Mouse (Mus musculus) thymus, postnatal 4 days (tissue): Measurements from ENCODE around the gene Gm17324.
"Not testable (repeated sequence)": the region's sequence is repeated elsewhere in the genome, so short reads cannot be mapped to it uniquely, and the experiment has no call there.

Experiments used
- DNase-seq: peaks from one replicate; pipeline ENCODE4 v3.0.0; 2021

Gm17324 gene

DNA sequence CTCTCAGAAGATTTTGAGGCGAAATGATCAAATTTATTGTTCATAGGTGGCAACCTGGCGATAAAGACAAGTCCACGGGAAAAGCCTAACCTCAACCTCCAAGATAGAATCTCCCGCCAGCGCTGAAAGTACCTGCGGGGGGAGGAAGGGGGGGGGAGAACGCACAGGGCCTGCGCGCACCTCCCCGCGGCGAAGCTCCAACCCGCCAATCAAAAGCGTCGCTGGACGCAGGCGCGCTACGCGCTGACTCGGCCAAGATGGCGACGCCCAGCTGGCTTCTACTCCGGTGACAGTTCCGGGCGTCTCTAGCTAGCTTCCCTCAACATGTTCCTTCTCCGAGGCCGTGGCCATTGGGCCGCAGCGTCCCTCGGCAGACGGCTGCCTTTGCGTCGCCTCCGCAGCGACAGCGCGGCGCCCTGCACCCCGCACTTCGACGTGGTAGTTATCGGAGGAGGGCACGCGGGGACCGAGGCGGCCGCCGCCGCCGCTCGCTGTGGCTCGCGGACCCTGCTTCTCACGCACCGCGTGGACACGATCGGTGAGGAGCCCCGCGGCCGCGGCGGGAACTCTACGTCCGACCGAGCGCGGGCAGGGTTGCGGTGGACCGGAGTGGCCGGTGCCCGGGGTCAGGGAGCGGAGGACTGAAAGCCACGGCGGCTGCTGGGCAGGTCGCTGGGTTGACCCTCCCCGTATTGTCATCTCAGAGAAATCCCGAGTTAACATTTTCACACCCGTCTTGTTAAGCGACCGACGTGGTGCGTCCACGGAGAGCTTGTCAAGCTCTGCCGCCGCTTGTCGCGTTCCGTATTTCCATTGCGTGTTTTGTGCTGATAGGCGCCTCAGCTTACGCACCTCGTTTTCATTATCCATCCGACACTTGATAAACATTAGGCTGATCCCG lies at the start of gene Gm17324, which contains the start of gene Mto1:
TSS of gene Gm17324 (minus strand) at position 814 of the 901 bp plus-strand sequence.
TSS of gene Mto1 (plus strand) at position 236 of the 901 bp plus-strand sequence.
- DNase-seq: peak; percentile 93

DNA sequence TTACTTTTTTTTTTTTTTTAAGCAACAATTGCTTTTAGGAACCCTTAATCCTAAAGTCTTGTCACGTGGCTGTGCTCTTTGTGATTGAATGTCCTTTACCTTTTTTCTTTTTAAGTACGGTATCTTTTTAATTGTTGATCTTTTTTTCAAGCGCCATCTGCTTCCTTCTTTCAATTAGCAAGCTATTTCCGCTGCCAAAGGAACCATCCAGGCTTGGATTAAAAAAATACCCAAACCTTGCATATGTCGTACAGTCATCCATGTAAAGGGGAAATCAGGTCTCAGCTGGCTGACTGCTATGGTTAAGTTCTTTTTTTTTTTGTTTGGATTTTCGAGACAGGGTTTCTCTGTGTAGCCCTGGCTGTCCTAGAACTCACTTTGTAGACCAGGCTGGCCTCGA lies 44.6 kb upstream of the Gm17324 start:
- DNase-seq: no peak

DNA sequence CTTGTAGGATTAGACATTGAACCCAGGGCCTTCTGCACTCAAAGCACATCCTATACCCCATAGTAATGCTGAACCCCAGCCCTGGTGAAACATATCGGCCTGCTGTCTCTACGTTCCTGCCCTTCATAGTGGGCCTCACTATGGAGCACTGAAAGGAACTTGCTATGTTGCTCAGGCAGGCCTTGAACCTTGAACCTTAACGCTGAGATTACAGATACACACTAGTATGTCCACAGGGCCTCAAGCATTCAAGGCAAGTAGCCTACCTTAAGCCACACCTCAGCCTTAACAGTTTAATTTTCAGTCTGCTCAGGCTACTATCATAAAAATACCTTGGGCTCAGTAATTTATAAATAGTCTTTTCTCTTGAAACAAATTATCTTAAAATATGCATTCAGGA lies 43.7 kb upstream of the Gm17324 start:
- DNase-seq: no peak

DNA sequence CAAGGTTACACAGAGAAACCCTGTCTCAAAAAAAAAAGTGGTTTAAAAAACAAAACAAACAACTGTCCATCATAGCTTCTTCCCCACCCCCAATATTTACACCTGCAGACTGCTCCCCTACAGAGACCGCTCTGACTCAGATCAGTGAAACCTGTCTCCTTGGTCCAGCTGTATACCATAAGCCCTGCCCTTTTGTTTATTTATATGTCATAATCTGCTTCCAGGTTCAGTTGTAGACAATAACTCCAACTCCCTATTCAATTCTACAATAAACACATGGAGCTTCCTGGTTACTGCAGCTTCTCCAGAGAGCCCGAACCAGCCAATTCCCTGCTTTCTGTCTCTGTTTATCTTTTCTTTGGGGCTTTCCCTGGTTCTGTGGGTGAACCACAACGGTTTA lies 42.6 kb upstream of the Gm17324 start:
- no peak for DNase-seq

DNA sequence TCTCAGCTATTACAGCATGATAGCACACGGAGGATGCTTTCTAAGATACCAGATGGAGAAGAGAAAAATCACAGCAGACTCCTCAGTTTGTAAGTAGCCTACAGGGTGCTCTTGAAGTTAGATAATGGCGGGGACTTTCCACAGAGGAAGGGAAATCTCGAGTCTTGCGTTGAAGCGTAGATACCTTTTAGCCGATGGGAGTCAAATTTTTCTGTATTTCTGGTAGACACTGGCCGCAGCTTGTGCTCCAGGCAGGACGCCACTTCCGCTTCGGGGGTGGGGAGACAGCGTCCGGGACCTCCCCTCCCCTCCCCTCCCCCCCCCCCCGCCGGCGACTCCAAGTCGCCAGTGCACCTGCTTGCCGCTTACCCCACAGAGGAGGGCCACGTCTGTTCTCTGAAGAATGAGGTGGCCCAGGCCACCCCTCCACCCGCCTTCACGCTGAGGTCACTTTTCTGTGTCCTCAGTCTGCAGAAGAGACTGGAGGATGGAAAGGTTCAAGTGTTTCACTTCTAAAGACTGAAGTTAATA lies 40.4 kb upstream of the Gm17324 start, which contains the start of gene Eef1a1:
TSS of gene Eef1a1 (minus strand) at position 262 of the 531 bp plus-strand sequence.
- peak; percentile 67 for DNase-seq

DNA sequence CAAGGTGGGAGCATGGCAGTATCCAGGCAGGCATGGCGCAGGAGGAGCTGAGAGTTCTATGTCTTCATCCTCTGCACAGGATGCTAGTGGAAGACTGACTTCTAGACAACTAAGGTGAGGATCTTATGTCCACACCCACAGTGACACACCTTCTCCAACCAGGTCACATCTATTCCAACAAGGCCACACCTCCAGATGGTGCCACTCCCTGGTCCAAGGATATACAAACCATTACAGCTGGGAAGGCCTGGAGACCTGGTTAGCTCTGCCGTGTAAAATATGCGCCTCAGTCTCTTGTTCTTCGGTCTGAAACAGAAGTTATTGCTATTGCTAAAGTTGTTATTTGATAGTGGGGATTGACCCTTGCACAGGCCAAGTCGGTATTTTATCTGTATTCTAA lies 39.4 kb upstream of the Gm17324 start:
- not testable (repeated sequence) for DNase-seq

DNA sequence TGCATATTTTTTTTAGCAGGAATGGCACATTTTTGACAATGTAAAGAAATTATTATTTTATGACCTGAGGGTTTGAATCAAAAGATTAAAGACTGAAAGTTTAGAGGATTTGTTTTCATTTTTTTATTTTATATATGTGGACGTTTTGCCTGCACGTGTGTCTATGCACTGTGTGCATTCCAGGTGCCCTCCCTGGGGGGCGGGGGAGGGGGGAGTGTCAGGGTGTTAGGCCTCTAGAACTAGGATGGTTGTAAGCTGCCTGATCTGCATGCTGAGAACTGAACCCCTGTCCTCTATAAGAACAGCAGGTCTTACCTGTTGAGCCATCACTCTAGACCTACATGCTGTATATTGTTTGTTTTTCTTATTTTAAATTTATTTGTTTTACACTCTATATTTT lies 36.1 kb upstream of the Gm17324 start:
- no peak for DNase-seq

DNA sequence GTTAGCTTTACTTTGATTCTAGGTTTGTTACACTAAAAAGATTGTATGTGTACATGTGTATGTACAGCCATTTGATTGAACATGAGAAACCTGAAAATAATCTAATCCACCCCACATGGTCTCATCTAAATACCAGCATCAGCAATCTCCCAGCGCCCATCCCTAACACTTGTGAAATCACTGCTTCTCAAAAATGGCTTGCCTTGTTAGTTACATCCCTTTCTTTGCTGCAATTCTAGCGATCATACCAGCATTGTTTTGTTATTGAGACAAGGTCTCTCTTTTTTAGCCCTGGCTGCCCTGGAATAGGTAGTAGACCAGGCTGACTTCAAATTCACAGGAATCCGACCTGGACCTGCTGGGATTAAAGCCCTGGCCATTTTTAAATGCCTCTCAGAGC lies 33.8 kb upstream of the Gm17324 start:
- no peak for DNase-seq

DNA sequence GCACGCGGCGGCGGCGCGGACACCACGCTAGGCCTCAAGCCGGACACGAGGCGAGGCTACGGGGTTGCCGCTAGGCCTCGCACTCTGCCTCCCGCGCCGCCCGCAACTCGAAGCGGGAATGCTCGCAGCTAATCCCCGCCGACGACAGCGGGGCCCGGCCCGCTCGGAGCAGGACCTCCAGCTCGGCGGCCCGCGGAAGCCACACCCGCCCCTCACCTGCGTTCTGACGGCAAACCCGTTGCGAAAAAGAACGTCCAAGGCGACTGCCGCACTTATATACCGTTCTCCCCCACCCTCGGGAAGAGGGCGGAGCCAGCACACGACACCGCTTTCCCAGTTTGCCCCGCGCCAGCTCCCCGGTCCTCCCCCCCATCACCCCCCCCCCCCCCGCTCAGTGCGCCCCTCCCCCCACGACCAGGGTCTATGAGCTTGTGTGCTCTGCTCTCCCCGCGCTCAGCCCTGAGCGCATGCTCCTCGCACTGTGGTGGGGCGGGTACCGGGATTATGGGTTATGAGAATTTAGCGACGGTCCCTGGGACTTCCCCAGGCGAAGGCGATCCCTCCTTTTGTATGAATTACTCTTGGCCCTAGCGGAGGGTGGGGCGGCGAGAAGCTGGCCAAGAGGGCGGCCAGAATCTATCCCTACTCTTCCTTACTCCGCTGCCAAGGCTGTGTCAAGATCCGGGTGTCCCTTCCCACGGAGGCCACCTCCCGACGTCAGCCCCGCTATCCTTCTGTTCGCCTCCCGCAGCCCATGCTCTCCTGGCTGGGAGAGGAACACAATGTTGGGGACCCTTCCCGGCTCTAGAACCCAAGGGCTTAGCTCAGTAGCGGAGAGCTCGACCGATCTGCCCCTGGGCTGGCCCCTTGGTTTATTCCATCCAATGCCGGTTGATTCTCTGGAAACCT lies 33.1 kb upstream of the Gm17324 start:
- peak; percentile 97 for DNase-seq

DNA sequence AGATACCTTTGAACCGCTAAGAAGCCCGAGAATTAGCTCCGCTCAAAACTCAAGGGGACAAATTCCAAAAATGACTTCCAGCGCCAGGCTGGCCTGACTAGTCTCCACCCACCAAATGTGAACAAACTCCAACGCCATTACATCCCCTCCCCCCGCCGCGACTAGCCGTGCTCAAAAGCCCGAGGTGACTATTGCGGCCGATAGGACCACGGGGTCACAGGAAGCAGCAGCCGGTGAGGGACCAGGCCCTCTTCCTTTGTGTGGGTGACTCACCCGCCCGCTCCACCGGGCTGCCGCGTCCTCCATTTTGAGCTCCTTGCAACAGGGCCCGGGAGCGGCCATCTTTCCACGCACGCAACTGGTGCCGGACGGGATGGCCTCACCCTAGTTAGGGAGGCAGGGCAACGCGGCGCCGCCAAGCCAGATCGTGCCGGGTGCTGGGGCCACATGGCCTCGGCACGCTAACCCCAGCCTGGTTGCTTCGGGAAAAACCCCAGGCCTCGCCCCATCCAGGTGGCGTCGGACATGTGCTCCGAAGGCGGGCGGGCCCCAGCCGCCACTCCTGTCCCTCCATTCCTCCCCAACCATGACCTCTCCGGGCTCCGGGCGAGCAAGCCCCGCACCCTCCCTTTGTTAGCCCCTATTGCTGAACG lies 32.2 kb upstream of the Gm17324 start:
- peak; percentile 84 for DNase-seq

DNA sequence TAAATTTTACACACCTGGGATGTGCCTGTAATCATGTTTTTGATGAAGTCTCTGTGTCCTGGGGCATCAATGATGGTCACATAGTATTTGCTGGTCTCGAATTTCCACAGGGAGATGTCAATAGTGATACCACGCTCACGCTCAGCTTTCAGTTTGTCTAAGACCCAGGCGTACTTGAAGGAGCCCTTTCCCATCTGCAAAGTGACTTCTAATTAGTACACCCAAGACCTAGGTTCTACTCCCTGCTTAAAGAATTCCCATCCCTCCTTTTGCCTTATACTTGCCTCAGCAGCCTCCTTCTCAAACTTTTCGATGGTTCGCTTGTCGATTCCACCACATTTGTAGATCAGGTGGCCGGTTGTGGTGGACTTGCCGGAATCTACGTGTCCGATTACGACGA lies 31.6 kb upstream of the Gm17324 start:
- DNase-seq: not testable (repeated sequence)

DNA sequence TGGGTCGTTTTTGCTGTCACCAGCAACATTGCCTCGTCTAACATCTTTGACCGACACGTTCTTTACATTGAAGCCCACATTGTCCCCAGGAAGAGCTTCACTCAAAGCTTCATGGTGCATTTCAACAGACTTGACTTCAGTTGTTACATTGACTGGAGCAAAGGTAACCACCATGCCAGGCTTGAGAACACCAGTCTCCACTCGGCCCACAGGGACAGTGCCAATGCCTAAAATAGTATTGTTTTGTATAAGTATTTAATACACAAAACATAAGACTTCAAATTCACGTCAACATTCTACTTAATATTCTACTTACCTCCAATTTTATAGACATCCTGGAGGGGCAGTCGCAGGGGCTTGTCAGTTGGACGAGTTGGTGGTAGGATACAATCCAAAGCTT lies 30.7 kb upstream of the Gm17324 start:
- DNase-seq: not testable (repeated sequence)

DNA sequence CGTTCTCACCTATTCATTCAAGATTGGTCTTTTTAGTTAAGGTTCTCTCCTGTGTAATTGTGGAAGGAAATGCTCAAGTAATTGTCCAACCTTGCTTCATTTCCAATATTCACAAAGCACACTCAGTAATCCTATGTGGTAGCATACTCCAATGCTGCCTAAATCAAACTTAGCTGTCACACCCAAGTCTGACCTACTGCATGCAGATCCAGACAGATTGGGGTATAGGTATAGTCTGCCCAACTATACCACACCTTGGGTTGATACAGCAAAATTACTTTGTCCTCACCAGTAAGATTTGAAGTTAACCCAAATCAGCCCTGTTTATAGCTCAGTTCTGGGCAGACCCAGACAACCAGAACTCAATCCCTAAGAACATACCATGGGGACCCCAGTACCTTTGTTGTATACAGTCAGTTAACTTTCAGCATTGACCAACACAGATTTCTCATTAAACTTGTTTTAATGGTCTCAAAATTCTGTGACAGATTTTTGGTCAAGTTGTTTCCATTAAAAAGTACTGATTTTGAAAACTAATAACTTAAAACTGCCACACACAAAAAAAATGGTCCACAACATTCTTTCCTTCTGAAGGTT lies 29.5 kb upstream of the Gm17324 start:
- not testable (repeated sequence) for DNase-seq

DNA sequence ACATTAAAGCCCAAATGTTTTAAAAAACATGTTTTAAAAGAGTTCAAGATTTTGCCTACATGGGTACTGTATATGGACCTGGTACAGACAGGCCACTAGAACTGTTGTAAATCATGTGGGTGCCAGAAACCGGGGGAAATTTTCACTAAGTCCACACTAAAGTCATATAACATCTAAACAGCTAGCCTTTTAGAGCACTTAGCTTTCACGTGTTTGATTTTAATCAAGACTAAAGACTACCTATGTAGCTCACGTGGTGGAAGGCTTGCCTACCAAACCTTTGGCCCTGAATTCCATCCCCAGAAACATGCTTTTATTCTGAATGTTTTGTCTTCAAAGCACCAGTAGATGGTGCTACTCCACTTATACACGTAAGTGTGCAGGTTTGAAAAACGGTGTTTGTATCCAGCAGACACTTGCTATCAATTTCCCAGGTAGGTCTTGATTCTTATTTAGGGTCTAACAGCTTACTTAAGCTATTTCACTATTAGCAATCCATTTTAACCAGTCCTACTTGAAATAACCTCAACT lies 28.5 kb upstream of the Gm17324 start:
- DNase-seq: no peak

DNA sequence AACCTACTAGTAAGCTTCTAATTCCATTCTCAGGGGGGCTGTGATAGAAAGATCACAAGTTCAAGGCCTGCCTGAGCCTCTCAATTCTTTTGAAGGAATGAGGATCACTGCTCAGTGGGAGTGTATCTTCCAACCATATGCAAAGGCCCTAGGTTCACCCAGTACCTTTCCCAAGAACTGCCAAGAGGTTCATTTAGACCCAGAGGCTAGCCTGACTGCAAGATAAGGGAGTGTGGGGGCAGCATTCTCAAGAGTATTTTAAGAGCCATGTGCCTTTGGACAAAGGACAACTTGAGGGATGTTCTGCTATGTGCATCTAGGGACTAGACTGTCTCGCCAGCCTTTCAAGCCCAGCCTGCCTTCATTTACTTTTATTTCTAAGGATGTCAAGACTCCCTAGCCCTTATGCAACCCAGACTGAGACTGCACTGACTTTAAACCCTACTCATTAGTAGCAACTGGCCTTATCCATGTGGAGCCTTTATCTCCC lies 28.0 kb upstream of the Gm17324 start:
- DNase-seq: no peak

DNA sequence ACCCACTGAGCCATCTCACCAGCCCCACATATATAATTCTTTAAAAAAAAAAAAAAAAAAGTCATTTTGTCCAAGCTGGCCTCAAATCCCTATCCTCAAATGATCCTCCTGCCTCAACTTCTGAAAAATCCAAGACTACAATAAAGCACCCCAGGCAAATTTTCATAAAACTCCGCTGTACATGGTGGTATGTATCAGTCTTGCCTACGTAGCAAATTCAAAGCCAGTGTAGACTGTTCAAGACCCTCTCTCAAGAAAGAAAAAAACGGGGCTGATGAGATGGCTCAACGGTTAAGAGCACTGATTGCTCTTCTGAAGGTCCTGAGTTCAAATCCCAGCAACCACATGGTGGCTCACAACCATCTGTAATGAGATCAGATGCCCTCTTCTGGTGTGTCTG lies 27.3 kb upstream of the Gm17324 start:
- no peak for DNase-seq

DNA sequence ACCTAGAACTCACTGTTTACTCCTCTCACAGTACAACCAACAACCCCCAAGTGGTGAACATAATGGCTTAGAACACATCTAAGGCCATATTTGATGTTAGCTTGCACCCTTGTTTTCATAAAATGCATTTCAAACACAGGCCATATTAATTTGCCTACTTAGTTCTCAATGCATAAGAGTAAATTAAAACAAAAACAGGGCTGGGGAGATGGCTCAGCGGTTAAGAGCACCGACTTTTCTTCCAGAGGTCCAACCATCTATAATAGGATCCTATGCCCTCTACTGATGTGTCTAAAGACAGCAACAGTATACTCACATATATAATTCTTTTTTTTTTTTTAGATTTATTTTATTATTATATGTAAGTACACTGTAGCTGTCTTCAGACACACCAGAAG lies 26.8 kb upstream of the Gm17324 start:
- DNase-seq: no peak

DNA sequence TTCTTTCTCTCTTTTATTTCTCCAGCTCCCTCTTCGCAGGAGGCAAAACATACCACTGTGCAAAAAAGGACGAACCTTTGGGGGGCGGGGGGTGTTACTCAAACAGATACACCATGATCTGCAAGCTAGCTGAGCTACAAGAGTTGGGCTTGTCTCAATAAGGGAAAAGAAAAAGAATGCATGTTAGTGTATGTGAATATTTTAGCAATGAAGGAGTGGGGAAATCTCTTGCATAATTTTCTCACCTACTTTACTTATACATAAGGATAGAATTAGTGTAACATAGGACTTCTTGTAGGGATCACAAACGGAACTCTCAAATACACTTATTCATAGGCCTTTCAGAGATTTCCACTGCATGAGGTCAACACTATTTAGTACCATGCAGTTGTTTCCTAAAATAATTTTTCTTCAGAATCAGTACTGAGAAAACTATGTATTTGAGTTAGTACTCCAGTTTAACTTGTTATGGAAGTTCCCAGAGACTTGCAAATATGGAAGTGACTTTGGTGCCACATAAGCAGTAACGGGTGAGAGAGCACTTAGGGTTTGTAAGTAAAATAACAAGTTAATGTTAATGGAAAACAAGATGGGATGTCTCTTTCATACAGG lies 26.3 kb upstream of the Gm17324 start:
- no peak for DNase-seq

DNA sequence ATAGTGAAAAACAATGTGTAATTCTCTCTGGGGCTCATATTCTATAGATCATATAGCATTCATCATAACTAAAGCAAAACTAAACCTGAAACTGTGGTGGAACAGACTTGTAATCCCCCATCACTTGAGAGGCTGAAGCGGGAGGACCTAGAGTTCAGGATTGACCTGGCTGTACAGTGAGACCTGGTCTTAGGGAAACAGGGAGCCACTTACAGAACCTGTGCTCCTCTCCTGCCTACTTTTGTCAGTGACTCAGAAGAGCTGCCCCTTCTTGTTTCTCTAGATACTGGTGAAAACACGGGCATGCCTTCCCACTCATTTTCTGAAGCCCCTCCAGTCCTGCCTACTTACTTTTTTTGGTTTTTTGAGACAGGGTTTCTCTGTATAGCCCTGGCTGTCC lies 25.7 kb upstream of the Gm17324 start:
- no peak for DNase-seq

DNA sequence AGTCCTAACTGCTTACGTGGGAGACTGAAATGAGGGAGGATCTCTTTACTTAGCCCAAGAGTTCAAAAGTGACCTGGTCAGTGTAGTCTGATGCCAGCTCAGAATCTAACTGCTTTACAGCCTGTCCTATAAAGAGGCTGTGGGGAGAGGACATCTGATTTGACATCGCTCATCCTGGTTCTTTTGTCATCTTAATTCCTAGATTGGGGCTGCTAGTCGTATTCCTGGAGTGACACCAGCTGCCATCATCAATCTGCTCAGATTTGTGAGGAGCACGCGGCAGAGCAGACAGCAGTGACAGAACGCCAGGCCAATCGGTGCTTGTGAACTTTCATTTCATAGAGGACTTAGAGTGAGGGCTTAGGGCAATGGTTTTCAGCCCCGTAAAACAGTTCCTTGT lies 25.0 kb upstream of the Gm17324 start:
- DNase-seq: no peak

DNA sequence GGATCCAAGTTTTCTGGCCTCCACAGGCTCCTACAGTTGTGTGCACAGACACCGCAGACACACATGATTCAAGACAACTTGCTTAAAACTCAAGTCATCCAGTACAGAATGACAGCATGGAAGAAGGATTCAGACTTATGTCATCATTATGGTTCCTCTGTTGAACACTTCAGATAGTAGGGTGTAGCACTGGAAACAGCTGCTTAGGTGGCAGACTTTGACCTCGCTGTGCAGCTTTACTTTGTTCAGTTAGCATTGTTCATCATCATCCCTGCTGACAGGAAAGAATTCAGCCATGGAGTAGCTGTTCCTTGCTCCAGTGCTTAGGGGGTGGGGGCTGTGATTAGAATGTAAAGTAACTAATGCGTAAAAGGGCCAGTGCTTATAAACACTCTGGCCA lies 17.1 kb upstream of the Gm17324 start:
- DNase-seq: no peak
